Mouse (Mus musculus) erythroblast, embryonic 14.5 days (primary cell): ENCODE data around the gene Aplf.

ENCODE experiments used
- GATA1 ChIP-seq: IDR thresholded peaks from 2 replicates; pipeline ENCODE4 v1.6.1; 2012; ENCODE audit warnings: low read length, inconsistent platforms, mixed read lengths
- TAL1 ChIP-seq: IDR thresholded peaks from 3 replicates; pipeline ENCODE4 v1.6.1; 2012; ENCODE audit warnings: low read length, inconsistent platforms, mixed read lengths

DNA sequence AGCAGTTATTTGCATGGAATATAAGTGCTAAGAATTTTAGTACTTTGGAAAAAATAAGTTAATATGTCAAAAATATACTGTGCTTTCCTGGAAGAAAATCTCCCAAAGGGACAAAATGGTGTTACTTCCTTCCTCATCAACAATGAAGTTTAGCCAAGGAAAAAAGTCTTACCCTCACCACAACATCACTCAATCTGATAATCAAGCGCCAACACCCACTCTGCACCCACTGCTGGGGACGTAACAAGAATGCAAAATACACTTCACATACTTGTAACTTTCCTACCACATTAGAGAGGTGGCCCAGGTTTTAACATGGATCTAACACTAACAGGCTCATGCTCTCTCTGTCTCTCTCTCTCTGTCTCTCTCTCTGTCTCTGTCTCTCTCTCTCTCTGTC, 10.3 kb downstream of the Aplf start:
- no peak for TF ChIP-seq TAL1
- TF ChIP-seq GATA1, result no peak
